11 mouse cellular contexts compared by ENCODE assay signal in genomic region chr5:148292862-148293261, GRCm38 (mm10).
"Had no signal": no experiment of that assay in that cellular context is flagged by ENCODE, and none has a peak within 500 bp of the region (broad histone marks: within the 10 kb centered on the region; RNA-seq: fewer than 3 reads in every experiment).

No protein-coding gene starts in this region.

- H3K27ac ChIP-seq: kidney, postnatal 0 days; limb, embryonic 15.5 days; liver, embryonic 13.5 days; macrophage; midbrain, embryonic 12.5 days; neural tube, embryonic 15.5 days had no signal

- H3K4me2 ChIP-seq: limb, embryonic 15.5 days; liver, embryonic 13.5 days; midbrain, embryonic 12.5 days; neural tube, embryonic 15.5 days had no signal

- DNase-seq: kidney, adult 11 months; liver, embryonic 13.5 days; lung, adult 18-20 months; right cerebral cortex, adult 18-20 months; right cerebral cortex, postnatal 25 days had no signal

- H3K27me3 ChIP-seq: limb, embryonic 15.5 days; liver, embryonic 13.5 days; midbrain, embryonic 12.5 days; neural tube, embryonic 15.5 days had no signal

- H3K4me3 ChIP-seq: limb, embryonic 15.5 days; liver, embryonic 13.5 days; midbrain, embryonic 12.5 days; myocyte; neural tube, embryonic 15.5 days had no signal

- H3K36me3 ChIP-seq: limb, embryonic 15.5 days; liver, embryonic 13.5 days; midbrain, embryonic 12.5 days had no signal

- H3K4me1 ChIP-seq: liver, embryonic 13.5 days had no signal

- H3K9ac ChIP-seq: limb, embryonic 15.5 days; liver, embryonic 13.5 days; midbrain, embryonic 12.5 days; neural tube, embryonic 15.5 days had no signal

- H3K9me3 ChIP-seq: limb, embryonic 15.5 days; midbrain, embryonic 12.5 days; neural tube, embryonic 15.5 days had no signal
